Mouse (Mus musculus) layer of hippocampus, adult 2 months (tissue): ENCODE results near the gene Rab5b. TPM values are rescaled to one million over a fixed set of nuclear protein-coding genes. Genes with fewer than 3 reads are reported as not detected.

Experiments used
- DNase-seq, 2 experiments: peaks; one replicate each; pipeline ENCODE4 v3.0.0; 2022; ENCODE audit warnings: low spot score in 2 of 2
- H3K27ac ChIP-seq: fragments of 200-600 bp; 2 replicates; pipeline ENCODE4 v1.8.1; 2022
- H3K4me3 ChIP-seq: fragments of 200-600 bp; 2 replicates; pipeline ENCODE4 v1.8.1; 2022; ENCODE audit warnings: mild to moderate bottlenecking
- CTCF ChIP-seq: fragments of 200-600 bp; conservative IDR thresholded peaks from 2 replicates; pipeline ENCODE4 v1.8.1; 2022; ENCODE audit warnings: antibody characterized with exemption, mild to moderate bottlenecking, moderate library complexity
- total RNA-seq, 2 experiments: library from RNA; stranded (reverse); gene quantifications; 2 replicates each; pipeline ENCODE4 v1.2.3; 2021

The Rab5b gene
- total RNA-seq, 2 experiments from 2014 or later: 126 to 134 TPM

GRCm38 (mm10) chr10:128674469-128675008, 21.5 kb downstream of the Rab5b start:
- peak; percentile 93 for TF ChIP-seq CTCF
- no peak for DNase-seq
- Histone ChIP-seq H3K4me3 (peak overlapping the region; percentile 69), H3K27ac (peak overlapping the region; percentile 89)

GRCm38 (mm10) chr10:128673763-128674468, 22.1 kb downstream of the Rab5b start, which contains the start of gene Suox:
TSS of gene Suox (minus strand) at chr10:128674073.
- peak within 1 kb of the TSS; percentile 69 for H3K4me3 ChIP-seq
- H3K27ac ChIP-seq: peak within 1 kb of the TSS; percentile 89
- DNase-seq: peak; percentile 76 to 78
- TF ChIP-seq CTCF: no peak

GRCm38 (mm10) chr10:128671148-128671547, 24.9 kb downstream of the Rab5b start:
- H3K27ac ChIP-seq: no peak overlapping the region
- no peak overlapping the region for H3K4me3 ChIP-seq
- DNase-seq: no peak
- no peak for TF ChIP-seq CTCF

GRCm38 (mm10) chr10:128668790-128669672, 27.0 kb downstream of the Rab5b start:
- peak; percentile 56 to 67 for DNase-seq
- peak overlapping the region; percentile 94 for H3K27ac ChIP-seq
- peak overlapping the region; percentile 83 for H3K4me3 ChIP-seq
- no peak for TF ChIP-seq CTCF

- H3K27ac ChIP-seq: no peak overlapping the region
- no peak for TF ChIP-seq CTCF
Measured at GRCm38 (mm10) chr10:128665806-128666205, 30.3 kb downstream of the Rab5b start.

GRCm38 (mm10) chr10:128665307-128665706, 30.8 kb downstream of the Rab5b start:
- Histone ChIP-seq H3K4me3 (no peak overlapping the region), H3K27ac (no peak overlapping the region)
- no peak for DNase-seq
- TF ChIP-seq CTCF: no peak

More at GRCm38 (mm10) chr10:128665806-128666205, 30.3 kb downstream of the Rab5b start:
- DNase-seq: no peak
- H3K4me3 ChIP-seq: no peak overlapping the region

GRCm38 (mm10) chr10:128664808-128665207, 31.3 kb downstream of the Rab5b start:
- no peak overlapping the region for H3K27ac ChIP-seq
- no peak for TF ChIP-seq CTCF
- no peak overlapping the region for H3K4me3 ChIP-seq
- DNase-seq: no peak

GRCm38 (mm10) chr10:128663441-128664220, 32.4 kb downstream of the Rab5b start:
- Histone ChIP-seq H3K27ac (no peak overlapping the region), H3K4me3 (no peak overlapping the region)
- DNase-seq: no peak
- no peak for TF ChIP-seq CTCF

- no peak for TF ChIP-seq CTCF
- Histone ChIP-seq H3K4me3 (no peak overlapping the region), H3K27ac (no peak overlapping the region)
- no peak for DNase-seq
Measured at GRCm38 (mm10) chr10:128662465-128662864, 33.6 kb downstream of the Rab5b start.

- H3K27ac ChIP-seq: no peak overlapping the region
- DNase-seq: no peak
- TF ChIP-seq CTCF: no peak
- no peak overlapping the region for H3K4me3 ChIP-seq
Measured at GRCm38 (mm10) chr10:128659490-128659889, 36.6 kb downstream of the Rab5b start.

- H3K27ac ChIP-seq: no peak overlapping the region
- no peak for TF ChIP-seq CTCF
- no peak for DNase-seq
- no peak overlapping the region for H3K4me3 ChIP-seq
Measured at GRCm38 (mm10) chr10:128657844-128658243, 38.2 kb downstream of the Rab5b start.

GRCm38 (mm10) chr10:128656731-128657130, 39.3 kb downstream of the Rab5b start:
- TF ChIP-seq CTCF: no peak
- DNase-seq: no peak
- no peak overlapping the region for H3K27ac ChIP-seq
- no peak overlapping the region for H3K4me3 ChIP-seq
